Mouse (Mus musculus) testis, adult 2 months (tissue): ENCODE results near the gene Zfp759.
"Not testable (repeated sequence)": the region's sequence is repeated elsewhere in the genome, so short reads cannot be mapped to it uniquely, and the experiment has no call there.

Source experiments
- CTCF ChIP-seq: fragments of 200-500 bp; IDR thresholded peaks from 2 replicates; pipeline ENCODE4 v1.5.1; 2012; ENCODE audit warnings: low read depth, mild to moderate bottlenecking, inconsistent platforms, low read length, moderate library complexity; ENCODE audit not compliant: control insufficient read depth, insufficient read depth, insufficient replicate concordance
- POLR2A ChIP-seq: fragments of 200-500 bp; IDR thresholded peaks from 2 replicates; pipeline ENCODE4 v1.6.1; 2012; ENCODE audit warnings: low read depth, mild to moderate bottlenecking, inconsistent platforms, low read length, moderate library complexity; ENCODE audit not compliant: control insufficient read depth

GRCm38 (mm10) chr13:67172991-67173722, 51.7 kb downstream of the Zfp759 start, which contains the start of gene Rsl1:
- TF ChIP-seq CTCF, POLR2A: not testable (repeated sequence)
